Mouse (Mus musculus): ENCODE data around the gene Rundc3a.

Rundc3a gene

DNA sequence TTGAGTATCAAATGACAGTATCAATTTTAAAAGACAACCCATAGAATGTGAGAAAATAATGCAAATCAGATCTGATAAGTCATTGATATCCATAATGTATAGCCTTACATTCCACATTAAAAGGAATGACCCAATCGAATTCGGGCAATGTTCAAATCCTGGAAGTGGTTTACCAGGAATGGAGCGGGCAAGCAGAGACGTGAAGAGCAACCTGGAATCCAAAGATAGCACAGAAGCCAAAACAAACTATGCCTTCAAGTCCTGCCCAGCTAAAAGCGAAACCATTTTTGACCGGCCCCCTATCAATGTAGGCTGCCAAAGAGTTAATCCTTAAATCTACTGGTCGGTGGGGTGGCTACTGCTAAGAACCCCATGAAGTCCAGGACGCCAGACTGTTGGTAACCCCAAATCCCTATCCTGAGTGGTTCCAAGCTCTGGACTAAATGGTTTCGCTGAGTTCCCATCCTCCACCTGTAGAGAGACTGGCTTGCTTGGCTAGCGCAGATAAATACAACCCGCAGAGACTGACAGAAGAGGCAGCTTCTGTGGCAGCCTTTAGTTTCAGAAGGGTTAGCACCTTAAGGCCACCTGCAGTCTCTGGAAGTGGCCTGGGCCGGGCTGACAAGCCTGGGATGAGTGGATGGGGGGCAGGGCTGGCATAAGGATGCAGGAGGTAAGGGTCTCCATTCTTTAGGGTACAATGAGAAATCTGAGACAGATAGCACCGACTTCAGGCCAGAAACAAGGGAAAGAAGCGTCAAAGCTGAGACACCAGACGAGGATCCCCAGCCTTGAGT lies 564 bp upstream of the Rundc3a start:
- in situ Hi-C loops (cut with MseI, MboI), result no loop called here

DNA sequence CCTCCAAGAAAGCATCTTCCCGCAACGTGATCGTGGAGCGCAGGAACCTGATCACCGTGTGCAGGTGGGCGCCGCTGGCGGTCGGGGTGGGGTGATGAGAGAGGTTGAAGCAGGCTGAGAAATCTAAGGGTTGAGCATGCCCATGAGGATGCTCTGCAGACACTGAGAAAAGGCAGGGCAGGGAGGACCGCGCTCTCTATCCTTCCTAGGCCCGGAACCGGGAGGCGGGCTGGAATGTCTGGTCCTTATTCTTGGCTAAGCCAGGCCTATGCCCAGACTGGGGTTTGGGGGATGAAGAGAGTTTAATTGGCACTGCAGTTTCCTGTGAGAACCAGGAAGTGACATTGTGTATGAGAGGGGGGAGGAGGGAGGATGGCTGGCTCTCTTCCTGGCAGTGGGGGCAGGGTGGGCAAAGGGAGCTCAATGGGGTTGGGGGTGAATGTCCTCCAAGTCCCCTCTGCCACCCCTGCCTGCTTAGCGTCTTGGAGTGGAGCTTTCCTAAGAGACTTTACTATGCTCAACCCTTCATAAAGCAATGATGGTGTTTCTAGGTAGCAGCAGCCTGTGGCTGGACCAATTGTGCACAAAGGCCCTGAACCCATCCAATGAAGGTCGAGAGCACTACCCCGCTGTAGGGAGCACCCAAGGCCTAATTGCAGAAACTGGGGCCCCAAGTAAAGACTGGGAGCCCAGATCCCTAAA lies 667 bp downstream of the Rundc3a start:
- in situ Hi-C loops (cut with MseI, MboI), result no loop called here

DNA sequence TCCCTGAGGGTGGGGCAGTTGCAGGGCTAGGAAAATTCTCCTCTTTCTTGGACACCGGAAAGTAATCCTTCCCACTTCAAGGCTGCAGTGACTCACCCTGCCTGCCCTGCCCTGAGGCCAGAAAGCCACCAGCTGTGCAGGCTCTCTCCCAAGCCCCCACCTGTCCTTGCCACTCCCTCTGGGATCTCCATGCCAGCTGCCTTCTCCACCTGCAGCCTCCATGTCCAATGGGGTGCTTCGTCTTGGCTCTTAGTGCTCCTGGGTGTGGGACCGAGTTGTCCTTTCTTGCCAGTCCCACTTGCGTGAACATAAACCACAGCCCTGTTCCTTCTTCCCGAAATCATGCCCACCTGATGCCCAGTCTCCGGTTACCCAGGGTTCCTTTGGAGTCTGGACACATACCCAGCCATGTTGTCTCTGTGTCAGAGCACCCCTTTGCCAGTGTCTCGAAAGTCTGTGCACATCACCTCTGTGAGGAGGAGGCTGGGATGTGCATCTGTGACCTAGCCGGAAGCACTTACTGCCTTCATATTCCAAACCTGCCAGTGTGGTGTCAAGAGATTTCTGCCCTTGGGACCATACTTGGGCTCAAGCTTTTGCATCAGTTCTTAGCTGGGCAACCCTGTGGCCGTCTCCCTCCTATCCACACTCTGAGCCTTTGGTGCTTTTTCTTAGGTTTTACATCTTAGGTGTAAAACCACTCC lies 1.4 kb downstream of the Rundc3a start:
- in situ Hi-C loops (cut with MseI, MboI), result no loop called here

DNA sequence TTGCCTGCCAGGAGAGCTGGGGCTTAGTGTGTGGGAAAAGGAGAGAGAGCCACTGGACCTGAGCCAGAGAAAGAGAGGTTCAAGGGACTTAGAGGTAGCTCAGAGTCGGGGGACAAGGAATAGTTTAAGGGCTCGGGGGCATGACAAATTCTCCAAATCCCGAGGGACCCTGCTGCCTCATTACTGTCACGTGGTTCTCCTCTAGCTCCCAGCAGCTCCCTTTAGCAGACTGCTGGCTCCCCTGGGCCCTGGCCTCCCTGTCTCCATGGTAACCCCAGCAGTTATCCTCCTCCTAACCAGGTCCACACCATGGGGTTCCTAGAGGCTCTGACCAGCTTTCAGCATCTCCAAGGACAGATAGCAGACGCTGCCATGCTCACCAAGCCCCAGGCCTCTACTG lies 2.0 kb downstream of the Rundc3a start:
- in situ Hi-C loops (cut with MseI, MboI), result no loop called here

DNA sequence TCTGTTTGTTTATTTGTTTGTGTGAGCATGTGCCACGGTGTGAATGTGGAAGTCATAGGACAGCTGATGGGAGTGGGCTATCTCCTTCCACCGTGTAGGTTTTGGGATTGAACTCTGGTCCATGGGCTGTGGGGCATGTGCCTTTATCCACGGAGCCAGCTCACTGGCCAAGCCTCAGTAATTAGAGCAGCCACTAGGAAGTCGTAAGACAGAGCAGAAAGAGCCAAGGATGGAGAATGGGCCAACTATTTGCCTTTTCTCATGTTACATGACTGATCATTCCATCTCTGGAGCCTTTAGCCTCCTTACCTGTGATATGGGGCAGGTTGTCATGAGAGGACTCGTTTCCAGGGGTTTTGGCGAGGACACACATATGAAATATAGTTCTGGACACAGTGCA lies 3.1 kb downstream of the Rundc3a start:
- in situ Hi-C loops (cut with MseI, MboI), result no loop called here

DNA sequence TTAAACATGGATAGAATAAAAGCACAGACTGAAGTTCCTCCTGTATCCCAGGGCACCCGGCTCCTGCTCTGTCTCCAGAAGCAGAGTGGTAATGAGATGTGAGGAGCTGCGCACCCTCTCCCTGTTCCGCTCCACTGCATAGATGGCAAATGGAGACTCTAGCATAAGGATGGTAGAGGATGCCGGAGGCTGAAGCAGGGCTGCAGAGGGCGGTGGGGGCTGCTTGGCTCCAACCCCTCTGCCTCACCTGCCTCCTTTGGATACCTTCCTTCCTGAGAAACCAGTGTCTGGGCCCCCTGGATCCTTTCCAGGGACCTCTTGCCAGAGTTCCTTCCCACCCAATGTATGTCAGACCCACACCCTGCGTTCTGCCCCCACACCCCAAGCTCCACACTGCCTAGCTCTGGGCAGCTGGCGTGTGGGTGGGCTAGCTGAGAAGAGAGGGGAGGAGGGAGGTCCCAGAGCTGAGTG lies 3.5 kb downstream of the Rundc3a start:
- in situ Hi-C loops (cut with MseI, MboI), result no loop called here

DNA sequence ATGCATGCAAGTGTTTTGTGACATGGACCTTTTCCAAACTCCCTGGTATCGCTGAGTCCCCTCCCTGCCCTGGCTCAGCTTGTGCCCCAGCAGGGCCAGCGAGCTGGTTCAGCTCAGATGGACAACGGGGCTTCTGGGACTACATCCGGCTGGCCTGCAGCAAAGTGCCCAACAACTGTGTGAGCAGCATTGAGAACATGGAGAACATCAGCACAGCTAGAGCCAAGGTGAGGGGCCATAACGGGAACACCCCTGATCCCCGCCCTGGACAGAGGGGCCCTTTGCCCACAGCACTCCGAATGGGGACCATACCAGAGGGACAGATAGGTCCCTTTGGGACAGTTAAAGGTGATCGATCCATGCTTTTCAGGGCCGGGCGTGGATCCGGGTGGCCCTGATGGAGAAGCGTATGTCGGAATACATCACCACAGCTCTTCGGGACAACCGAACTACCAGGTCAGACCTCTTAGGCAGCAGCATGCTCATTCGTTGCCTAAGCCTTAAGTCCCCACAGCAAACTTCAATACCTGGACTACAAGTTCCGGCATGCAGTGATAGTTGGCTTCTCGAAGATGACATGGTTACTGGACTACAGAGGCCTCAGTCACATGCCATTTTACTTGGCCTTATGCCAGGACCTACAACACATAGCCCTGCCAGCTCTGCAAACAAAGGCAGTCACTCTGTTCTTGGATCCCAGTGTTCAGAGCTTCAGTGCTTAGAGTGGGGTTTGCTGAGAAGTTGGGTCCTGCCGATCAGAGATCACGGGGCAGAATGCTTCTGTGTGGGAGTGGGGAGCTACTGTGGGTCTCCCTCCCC lies 5.0 kb downstream of the Rundc3a start:
- in situ Hi-C loops (cut with MseI, MboI), result no loop called here

DNA sequence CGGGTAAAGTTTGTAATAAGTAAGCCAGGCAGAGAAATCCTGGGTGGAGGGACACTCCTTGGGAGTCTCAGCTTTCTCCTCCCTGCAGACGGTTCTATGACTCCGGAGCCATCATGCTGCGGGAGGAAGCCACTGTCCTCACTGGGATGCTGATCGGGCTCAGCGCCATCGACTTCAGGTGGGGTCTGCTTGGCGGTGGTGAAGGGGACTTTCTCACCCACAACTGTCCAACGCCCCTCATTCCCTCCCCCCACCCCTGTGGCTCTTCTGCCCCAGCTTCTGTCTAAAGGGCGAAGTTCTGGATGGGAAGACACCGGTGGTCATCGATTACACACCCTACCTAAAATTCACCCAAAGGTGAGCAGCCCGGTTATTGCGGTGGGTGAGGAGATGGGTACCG lies 5.9 kb downstream of the Rundc3a start:
- in situ Hi-C loops (cut with MseI, MboI), result no loop called here

DNA sequence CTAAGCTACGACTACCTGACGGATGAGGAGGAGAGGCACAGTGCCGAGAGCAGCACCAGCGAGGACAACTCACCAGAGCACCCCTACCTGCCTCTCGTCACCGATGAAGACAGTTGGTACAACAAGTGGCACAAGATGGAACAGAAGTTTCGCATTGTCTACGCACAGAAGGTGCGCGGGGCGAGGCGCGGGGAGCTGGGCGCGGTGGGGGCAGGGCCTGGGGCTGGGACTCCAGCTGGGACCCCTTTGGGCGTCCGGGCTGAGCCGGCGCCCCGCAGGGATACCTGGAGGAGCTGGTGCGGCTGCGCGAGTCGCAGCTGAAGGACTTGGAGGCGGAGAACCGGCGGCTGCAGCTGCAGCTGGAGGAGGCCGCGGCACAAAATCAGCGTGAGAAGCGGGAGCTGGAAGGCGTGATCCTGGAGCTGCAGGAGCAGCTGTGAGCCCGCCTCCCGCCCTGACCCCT lies 6.4 kb downstream of the Rundc3a start:
- in situ Hi-C loops (cut with MseI, MboI), result no loop called here

DNA sequence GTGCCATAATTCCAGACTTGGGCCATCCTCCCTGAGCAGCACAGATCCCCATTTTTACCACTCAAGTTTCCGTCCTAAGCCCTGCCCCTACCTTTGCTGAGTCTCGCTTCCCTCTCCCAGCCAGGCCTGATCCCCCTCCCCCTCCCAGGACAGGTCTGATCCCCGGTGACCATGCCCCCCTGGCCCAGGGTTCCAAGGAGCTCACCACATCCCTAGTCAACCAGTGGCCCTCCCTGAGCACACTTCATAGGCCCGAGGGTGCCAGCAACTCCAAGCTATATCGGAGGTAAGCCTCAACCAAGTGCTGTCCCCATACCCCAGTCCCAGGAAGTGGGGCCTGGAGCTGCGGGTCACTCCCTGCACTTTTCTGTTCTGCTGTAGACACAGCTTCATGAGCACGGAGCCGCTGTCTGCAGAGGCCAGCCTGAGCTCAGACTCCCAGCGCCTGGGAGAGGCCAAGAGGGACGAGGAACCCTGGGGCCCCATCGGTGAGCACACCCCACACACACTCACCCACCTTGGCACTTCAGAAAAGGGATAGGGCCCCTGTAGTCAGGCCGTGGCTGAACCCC lies 7.4 kb downstream of the Rundc3a start:
- in situ Hi-C loops (cut with MseI, MboI), result no loop called here

DNA sequence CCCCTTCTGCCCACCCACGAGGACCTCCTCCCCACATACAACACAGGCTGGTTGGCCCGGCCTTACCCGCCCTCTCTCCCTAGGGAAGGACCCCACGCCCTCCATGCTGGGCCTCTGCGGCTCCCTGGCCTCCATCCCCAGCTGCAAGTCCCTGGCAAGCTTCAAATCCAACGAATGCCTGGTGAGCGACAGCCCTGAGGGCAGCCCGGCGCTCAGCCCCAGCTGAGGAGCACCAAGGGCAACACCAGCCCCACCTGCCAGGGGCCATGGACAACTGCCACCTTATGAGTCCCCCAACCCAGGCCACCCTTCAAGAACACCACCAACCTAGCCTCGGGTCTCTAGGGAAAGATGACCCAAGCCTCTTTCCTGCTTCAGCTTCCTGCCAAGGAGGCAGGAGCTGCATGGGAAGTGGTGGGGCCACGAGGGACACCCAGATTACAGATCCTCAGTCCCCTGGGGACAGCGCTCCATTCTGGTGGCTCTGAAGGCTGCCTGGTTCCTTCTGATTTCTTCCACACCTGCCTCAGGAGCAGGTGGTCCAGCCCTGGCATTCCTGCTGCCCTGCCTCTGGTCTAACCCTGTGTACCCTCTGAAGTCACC lies 8.8 kb downstream of the Rundc3a start:
- in situ Hi-C loops (cut with MseI, MboI), result no loop called here

DNA sequence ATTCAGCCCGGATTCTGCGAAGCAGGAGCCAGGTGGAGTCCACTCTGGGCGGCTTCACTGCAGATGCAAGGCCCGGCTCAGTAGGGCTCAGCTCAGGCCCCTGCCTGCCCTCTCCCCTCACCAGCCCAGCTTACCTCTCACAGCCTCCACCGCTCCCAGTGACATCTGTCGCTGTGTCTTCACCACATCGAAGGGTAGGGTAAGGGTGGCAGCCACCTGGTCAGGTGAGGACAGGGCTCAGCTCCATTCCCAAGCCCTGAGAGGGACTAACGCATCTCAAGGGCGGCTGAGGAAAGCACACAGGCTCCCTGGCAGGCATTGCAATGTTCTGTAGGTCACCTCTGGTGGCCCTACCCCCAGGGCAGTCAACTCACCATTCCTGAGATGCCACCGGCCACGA lies 10.5 kb downstream of the Rundc3a start:
- in situ Hi-C loops (cut with MseI, MboI), result no loop called here

DNA sequence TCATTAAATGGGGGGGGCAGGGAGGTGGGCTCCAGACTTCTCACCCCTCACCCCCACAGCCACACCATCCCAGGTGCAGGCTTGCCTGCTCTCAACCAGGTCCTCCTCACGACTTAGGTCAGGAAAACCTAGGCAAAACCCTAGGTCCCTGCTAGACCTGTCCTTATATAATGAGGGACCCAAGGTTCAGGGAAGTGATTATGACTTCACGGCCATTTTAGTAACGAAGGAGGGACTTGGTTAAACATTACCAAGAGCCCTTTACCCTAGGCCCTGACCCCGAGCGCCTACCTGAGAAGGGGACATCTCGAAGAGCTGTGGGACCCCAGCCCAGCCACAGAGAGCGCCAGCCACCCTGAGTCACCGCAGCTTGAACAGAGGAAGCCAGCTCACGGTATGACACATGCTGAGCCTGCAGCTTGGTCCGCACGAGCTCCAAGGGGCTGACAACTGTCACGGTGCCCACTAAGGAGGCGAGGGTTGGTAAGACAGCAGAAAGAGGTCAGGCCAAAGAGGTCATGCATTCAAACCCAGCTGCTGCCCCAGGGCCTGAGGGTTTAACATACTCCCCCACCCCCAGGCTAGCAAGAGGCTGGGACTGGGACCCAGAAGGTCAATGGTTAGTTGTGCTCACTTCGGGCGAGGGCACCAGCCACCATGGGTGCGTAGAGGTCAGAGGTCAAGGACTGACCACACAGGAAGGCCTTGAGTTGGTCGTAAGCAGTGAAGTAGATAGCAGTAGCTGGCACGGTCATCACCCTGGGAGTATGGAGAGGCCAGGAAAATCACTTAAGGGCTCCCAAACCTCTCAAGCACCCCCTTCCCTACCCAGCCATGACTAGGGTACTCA lies 11.2 kb downstream of the Rundc3a start:
- in situ Hi-C loops (cut with MseI, MboI), result no loop called here

DNA sequence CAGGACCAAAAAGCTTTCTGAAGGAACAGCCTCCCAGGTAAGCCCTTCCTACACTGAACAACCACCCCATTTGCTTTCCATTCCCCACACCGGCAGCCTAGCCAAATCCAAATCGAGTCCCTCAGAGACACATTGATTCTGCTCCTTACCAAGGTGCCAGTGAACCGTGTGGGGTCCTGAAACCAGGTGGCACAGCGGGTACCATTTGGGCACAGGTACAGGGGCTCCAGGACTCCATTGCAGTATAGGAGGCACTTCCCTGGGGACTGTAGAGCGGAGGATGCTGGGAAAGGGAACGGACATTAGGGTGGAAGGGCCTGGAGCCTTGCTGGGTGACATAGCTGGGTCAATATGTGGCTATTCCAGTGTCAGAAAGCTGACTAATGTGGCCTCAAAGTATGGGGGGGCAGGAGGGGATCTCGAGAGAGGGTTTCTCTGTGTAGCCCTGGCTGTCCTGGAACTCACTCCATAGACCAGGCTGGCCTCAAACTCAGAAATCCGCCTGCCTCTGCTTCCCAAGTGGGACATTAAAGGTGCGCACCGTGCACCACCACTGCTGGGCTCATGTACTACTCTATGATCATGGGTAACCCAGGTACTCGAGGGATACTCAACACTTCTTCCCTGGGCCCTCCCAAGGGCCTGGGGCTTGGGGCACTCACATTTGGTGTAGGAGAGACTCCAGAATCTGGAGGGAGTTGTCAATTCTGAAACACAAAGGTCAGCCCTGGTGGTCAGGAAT lies 12.5 kb downstream of the Rundc3a start:
- in situ Hi-C loops (cut with MseI, MboI), result no loop called here

DNA sequence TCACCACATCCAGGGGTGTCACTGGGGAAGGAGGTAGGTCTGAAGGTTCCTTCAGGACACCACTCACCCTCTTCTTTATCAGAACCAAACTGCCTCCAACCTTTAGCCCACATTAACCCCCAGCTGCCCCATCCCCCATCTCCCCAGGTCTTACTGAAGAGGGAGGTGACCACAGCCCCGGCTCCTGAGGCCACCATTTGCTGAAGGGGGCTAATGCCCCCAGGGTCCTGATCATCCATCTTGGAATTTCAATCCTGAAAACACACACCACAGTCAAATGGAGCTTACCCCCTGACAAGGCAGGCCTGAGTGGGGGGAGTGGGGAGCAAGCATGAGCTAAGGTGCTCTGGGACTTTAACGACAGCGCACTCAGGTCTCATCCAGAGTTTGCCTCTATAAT lies 13.2 kb downstream of the Rundc3a start:
- in situ Hi-C loops (cut with MseI, MboI), result no loop called here

DNA sequence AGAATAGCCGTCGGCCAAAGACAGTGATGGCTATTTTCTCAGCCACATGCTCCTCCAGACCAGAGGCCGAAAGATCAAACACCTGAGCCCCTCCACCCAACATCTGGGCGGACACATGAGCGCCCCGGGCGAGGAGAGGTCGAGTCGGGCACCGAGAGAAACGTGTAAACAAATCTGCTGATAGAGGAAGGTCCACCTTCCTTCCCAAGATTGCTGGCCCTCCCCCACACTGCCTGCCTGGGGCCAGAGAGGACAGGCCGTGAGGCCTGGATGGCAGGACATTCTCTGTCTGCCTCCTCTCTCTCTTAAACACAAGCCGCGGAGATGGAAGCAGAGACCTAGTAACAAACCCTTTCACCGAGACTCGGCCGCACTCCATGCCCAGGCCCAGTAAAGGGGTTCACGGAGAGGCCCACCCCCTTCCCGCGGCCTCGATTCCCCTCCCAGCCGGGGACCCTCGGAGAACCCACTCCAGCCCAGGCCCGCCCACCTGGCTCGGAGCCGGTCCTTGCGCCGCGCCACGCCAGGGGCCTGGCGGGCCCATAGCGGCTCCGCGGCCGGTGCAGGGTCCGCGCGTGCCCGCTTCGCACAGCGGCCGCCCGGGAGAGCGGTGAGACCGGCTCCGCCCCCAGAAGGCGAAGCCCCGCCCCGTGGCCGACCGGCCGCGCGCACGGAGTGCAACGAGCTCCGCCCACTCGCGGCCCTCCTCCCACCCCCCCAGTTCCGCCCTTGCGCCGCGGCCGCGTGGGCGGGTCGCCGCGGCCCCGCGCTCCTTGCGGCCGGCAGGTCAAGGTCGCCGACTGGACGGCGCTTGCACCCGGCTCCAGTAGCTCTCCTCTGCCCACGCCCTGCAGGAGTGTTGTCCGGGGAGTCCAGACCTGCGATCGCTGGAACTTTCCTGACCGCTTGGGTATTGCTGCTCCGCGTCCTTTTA lies 14.0 kb downstream of the Rundc3a start:
- in situ Hi-C loops (cut with MseI, MboI), result no loop called here

DNA sequence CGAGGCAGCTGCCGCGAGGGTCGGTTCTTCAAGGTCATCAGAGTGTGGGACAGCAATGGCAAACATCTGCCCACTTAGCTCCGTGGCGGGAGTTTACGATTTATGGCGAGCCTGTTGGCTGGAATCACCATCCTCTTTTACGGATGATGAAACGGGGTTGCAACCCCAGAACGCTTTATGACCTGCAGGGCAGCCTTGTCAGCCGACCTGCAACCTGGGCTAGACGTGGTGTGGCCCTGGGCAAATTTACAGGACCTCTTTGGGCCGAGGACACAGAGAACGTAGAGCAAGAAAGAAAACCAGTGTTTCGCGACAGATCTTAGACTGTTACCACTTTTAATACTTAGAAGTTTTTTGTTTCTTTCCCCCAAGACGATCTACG lies 14.6 kb downstream of the Rundc3a start, which contains the start of gene Slc25a39:
Slc25a39 (minus strand) TSS at position 113 of the 382 bp plus-strand sequence.
- in situ Hi-C loops (cut with MseI, MboI), result no loop called here

DNA sequence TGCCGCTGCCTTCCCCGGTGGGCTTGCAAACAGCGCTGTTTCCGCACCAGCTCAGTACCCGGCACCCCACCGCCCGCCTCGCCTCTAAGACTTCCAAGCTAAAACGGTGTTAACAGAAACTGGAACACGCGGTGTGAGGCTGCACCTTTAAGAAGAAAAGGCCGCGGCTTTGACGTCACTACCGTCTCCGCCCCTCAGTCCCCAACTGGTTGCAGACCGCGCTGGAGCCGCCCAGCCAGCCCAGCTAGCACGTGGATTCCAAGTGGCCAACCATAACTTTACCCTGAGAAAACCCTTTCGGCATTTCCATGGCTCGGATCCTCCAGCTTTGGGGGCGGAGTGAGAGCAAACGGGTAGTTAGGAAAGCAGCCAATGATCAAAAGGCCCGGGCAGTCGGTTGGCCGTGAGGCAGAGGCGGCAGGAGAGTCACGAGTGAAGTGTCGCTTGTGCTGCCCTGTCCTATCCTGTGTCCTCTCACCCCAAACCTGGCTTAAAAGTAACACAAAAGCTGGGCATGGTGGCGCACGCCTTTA lies 15.2 kb downstream of the Rundc3a start:
- in situ Hi-C loops (cut with MseI, MboI), result no loop called here

Measured in mouse trophoblast stem cell (cell line).